Mouse (Mus musculus) lung, embryonic 14.5 days (tissue): ENCODE data around the gene Chst11. TPM values are rescaled to one million over a fixed set of nuclear protein-coding genes. Genes with fewer than 3 reads are reported as not detected.

Source experiments
- ATAC-seq: fragments of 200-750 bp; cut with Nextera tagmentation; 2 replicates; pipeline ENCODE4 v1.8.0; 2017; ENCODE audit warnings: mild to moderate bottlenecking, moderate TSS enrichment, moderate library complexity; ENCODE audit not compliant: insufficient read depth
- DNase-seq: peaks from one replicate; pipeline ENCODE4 v3.0.0-alpha.2; 2015
- H3K27ac ChIP-seq: fragments of 300-500 bp; sonication (generic); 2 replicates; pipeline ENCODE4 v1.5.1; 2014; ENCODE audit warnings: low read depth, mild to moderate bottlenecking, moderate library complexity
- H3K27me3 ChIP-seq: fragments of 300-500 bp; sonication (generic); 2 replicates; pipeline ENCODE4 v1.6.1; 2014; ENCODE audit warnings: low read length, control low read depth; ENCODE audit not compliant: insufficient read depth
- H3K36me3 ChIP-seq: fragments of 300-500 bp; sonication (generic); 2 replicates; pipeline ENCODE4 v1.6.1; 2014; ENCODE audit warnings: control low read depth; ENCODE audit not compliant: insufficient read depth
- H3K4me1 ChIP-seq: fragments of 300-500 bp; sonication (generic); 2 replicates; pipeline ENCODE4 v1.6.1; 2014; ENCODE audit warnings: antibody characterized with exemption, control low read depth; ENCODE audit not compliant: insufficient read depth
- H3K4me2 ChIP-seq: fragments of 300-500 bp; sonication (generic); 2 replicates; pipeline ENCODE4 v1.6.1; 2014; ENCODE audit warnings: mild to moderate bottlenecking
- H3K4me3 ChIP-seq: fragments of 300-500 bp; sonication (generic); 2 replicates; pipeline ENCODE4 v1.5.1; 2014; ENCODE audit warnings: low read depth, low read length
- H3K9ac ChIP-seq: fragments of 300-500 bp; sonication (generic); 2 replicates; pipeline ENCODE4 v1.6.1; 2014
- H3K9me3 ChIP-seq: fragments of 300-500 bp; sonication (generic); 2 replicates; pipeline ENCODE4 v1.6.1; 2016; ENCODE audit warnings: low read depth, low read length, control low read depth
- CTCF ChIP-seq: IDR thresholded peaks from 2 replicates; pipeline ENCODE4 v1.5.1; 2016; ENCODE audit warnings: antibody characterized with exemption, low read depth
- WGBS: fragments of 180-500 bp; shearing (Covaris S2); extraction: QIAGEN DNeasy Blood & Tissue Kit; methylation state at CpG from one replicate; pipeline ENCODE4 v1.1.7; 2014; 5-methylcytosine and 5-hydroxymethylcytosine counted together
- polyA plus RNA-seq: library from polyadenylated mRNA; unstranded; fragments of >200 nt; fragmentation: Nextera tagmentation; extraction: Ambion mirVana; gene quantifications from 2 replicates; pipeline ENCODE4 v1.2.1, GENCODE M21; 2014

The Chst11 gene
- polyA plus RNA-seq, 1 experiment from 2014 or later, result 2.6 TPM

DNA sequence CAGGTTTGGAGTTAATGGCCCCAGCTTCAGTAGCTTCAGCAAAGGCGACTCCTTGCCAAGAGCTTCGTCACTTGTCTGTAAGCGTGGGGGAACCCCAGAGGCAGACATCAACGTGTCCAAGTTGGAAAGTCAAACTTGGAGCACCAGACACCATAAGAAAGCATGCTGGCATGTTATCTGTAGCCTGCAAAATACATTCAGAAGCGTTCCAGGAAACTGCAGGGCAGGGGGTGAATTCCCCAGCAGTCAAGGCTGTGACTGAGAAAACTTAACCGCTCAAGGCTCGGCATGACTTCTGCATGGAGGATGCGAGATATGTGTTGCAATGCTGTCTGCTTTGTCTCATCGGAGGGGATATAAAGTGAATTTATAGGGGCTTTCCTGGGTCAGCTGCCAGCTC lies 98.6 kb downstream of the Chst11 start:
- peak; percentile 69 for DNase-seq
- no peak overlapping the region; the same call in 1 of the 2 replicates for H3K4me2 ChIP-seq
- H3K9ac ChIP-seq, result no peak overlapping the region
- WGBS, result 33% methylated on average over 9 of the region's 9 CpGs
- no peak overlapping the region for H3K27ac ChIP-seq
- no peak for TF ChIP-seq CTCF
- no peaks in the 10 kb centered on the region for H3K9me3 ChIP-seq
- no peaks in the 10 kb centered on the region for H3K36me3 ChIP-seq
- peaks cover 12% of the 10 kb centered on the region; the same call in 1 of the 2 replicates for H3K4me1 ChIP-seq
- no peaks in the 10 kb centered on the region for H3K27me3 ChIP-seq
- H3K4me3 ChIP-seq, result no peak overlapping the region
- ATAC-seq, result no peak

DNA sequence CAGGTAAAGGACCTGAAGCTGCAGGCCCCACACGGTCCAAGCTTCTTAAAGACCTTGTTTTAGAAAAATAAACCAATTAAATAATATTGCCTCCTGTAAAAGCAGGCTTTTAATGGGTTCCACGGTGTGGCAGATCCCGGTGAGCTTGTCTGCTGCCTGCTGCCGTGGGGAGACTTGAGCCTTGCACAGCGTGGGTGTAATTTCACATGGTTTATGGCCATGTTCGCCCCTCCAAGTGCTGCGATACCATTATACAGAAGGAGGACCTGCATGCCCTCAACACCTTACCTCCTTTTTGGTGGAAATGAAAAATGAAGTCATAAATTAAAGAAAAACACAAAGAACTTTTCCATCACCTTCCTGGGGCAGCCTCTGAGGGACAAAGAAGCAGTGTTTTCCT lies 103.0 kb downstream of the Chst11 start:
- no peak overlapping the region for H3K9ac ChIP-seq
- 60% methylated on average over 7 of the region's 7 CpGs for WGBS
- no peak overlapping the region for H3K4me3 ChIP-seq
- no peak for ATAC-seq
- no peak overlapping the region for H3K4me2 ChIP-seq
- H3K36me3 ChIP-seq, result no peaks in the 10 kb centered on the region
- no peak for TF ChIP-seq CTCF
- no peaks in the 10 kb centered on the region for H3K27me3 ChIP-seq
- DNase-seq, result no peak
- H3K27ac ChIP-seq, result peak overlapping the region; percentile 61; the same call in 1 of the 2 replicates
- peaks cover 8% of the 10 kb centered on the region; the same call in 1 of the 2 replicates for H3K4me1 ChIP-seq
- no peaks in the 10 kb centered on the region for H3K9me3 ChIP-seq

DNA sequence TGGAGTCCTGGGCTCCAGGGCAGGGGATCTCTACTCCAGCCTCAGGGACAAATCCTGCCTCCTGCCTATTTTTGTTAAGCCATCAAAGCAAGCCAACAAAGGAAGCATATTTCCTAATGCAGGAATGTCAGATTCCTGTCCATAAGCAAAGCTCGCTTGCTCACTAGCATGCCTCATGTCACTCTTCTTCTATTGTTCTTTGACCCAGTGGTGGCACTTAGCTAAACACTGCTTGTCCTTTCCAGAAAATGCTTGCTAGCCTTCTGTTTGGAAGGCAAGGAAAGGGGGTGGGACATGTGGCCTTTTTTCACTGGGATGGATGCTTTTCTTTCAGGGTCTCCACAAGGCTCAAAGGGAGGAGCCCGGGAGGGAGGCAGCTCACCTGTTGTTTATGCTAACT lies 103.5 kb downstream of the Chst11 start:
- Histone ChIP-seq H3K9me3 (no peaks in the 10 kb centered on the region), H3K27me3 (no peaks in the 10 kb centered on the region), H3K4me2 (no peak overlapping the region), H3K27ac (peak overlapping the region; percentile 61; the same call in 1 of the 2 replicates), H3K4me1 (peaks cover 4% of the 10 kb centered on the region; the same call in 1 of the 2 replicates), H3K4me3 (no peak overlapping the region), H3K36me3 (no peaks in the 10 kb centered on the region), H3K9ac (no peak overlapping the region)
- DNase-seq, result peak; percentile 36
- TF ChIP-seq CTCF, result no peak
- no peak for ATAC-seq
- 44% methylated on average over 2 of the region's 2 CpGs for WGBS

DNA sequence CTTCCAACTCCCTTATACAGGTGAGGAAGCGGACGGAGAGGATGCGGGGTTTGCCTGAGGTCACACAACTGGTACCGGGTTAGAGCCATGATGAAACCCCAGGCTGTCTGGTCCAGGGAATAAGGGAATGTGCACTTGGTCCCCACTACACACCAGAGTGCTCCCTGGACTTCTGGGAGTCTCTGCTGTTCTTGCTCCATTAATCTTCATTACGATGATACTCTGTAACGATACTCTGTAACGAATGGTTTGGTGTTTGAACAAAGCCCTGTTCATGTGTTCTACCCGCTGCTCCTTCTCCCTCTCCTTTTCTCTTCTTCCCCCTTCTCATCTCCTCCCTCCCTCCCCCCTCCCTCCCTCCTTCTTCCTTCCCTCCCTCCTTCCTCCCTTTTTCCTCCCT lies 104.9 kb downstream of the Chst11 start:
- Histone ChIP-seq H3K4me2 (no peak overlapping the region), H3K27me3 (no peaks in the 10 kb centered on the region), H3K27ac (no peak overlapping the region), H3K4me3 (no peak overlapping the region), H3K9me3 (no peaks in the 10 kb centered on the region), H3K36me3 (no peaks in the 10 kb centered on the region), H3K9ac (no peak overlapping the region), H3K4me1 (no peaks in the 10 kb centered on the region)
- no peak for TF ChIP-seq CTCF
- DNase-seq (no peak), ATAC-seq (no peak)
- WGBS, result 74% methylated on average over 8 of the region's 8 CpGs

DNA sequence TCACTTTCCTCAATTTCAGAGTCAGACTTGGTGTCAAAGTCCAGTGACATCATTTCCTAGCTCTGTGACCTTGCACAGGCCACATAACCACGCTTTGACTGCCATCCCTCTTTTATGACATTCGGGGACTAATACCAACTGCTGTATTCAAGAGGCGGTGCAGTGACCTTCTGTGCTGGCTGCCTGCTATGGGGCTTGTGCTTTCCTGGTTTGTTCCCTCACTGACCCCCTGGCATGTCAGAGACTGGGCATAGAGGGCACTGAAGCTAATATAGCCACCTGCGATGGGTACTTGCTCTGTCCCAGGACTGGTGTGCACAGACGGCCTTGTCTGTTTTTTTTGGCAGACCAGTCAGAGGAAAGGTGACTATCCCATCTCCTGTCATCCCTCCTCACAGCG lies 108.4 kb downstream of the Chst11 start:
- DNase-seq, result no peak

DNA sequence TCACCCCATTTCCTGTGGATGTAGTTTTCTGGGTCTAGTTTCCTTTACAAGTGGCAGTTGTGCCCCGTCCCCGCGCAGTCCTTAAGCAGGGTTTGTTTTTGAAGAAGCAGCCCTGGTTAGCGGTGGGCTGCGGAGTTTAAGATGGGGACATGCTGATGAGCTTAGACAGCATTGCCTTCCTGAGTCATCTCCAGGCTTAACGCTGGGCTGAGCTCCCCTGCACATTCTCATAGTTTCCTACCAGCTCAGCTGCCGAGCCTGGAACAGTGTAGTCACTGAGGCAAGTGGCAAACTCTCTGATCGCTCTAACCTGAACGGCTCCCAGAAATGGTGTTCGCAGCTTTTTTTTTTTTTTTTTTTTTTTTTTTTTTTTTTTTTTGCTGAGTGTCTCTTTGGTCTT lies 109.0 kb downstream of the Chst11 start:
- no peak for TF ChIP-seq CTCF

More for the DNA sequence above, 108.4 kb downstream of the Chst11 start:
- no peak overlapping the region for H3K27ac ChIP-seq
- H3K9ac ChIP-seq, result no peak overlapping the region
- H3K36me3 ChIP-seq, result no peaks in the 10 kb centered on the region
- no peak for ATAC-seq
- WGBS, result 76% methylated on average over 6 of the region's 6 CpGs
- H3K27me3 ChIP-seq, result no peaks in the 10 kb centered on the region
- TF ChIP-seq CTCF, result no peak
- H3K9me3 ChIP-seq, result no peaks in the 10 kb centered on the region
- no peak overlapping the region for H3K4me3 ChIP-seq
- 0 out of 2 replicates have a peak, but pooled peaks cover 10% of the 10 kb centered on the region for H3K4me1 ChIP-seq
- no peak overlapping the region for H3K4me2 ChIP-seq

DNA sequence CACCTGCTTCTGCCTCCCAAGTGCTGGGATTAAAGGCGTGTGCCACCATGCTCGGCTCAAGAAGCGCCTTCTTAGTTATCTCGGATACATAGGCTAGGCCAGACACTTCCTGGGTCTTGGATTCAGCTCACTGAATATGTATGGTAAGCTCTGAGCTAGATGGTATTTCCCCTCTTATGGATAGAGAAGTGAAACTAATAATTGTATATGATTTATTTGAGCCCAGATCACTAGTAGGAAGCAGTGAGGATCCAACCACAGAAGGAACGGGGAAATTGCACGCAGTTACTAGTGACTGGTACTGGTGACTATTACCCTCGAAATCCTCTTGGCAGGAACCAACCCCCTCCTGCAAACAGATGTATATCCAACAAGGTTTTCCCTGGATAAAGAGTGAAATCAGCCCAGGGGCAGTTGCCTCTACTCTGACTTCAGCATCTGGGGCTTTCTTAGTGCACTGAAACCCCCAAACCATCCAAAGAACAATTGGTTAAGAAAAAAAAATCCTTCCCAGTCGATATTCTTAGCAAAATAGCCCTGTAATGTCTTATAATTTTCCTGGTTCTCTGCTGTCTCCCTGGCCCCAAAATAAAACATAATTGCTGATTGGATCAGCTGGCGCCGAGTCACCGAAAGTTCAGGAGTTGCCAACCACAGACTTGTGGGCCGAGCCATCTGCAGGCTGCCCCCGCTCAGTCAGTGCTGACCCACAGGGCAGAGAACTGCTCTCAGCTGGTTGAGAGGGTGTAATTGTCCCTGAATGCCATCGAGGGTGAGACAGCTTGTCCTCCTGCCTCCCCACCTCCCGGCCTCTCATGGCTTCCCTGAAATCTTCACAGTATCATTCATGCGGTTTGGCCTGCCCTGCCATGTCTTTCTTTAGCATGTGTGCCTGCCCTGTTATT lies 109.8 kb downstream of the Chst11 start:
- Histone ChIP-seq H3K4me1 (0 out of 2 replicates have a peak, but pooled peaks cover 14% of the 10 kb centered on the region), H3K27me3 (no peaks in the 10 kb centered on the region), H3K36me3 (no peaks in the 10 kb centered on the region), H3K4me2 (no peak overlapping the region), H3K4me3 (no peak overlapping the region), H3K9ac (no peak overlapping the region), H3K9me3 (no peaks in the 10 kb centered on the region), H3K27ac (no peak overlapping the region)
- ATAC-seq (no peak), DNase-seq (no peak)
- WGBS, result 73% methylated on average over 16 of the region's 16 CpGs
- no peak for TF ChIP-seq CTCF

More for the DNA sequence above, 109.0 kb downstream of the Chst11 start:
- H3K4me2 ChIP-seq, result no peak overlapping the region
- H3K27me3 ChIP-seq, result no peaks in the 10 kb centered on the region
- no peaks in the 10 kb centered on the region for H3K36me3 ChIP-seq
- WGBS, result 68% methylated on average over 10 of the region's 10 CpGs
- H3K9ac ChIP-seq, result no peak overlapping the region
- no peak overlapping the region for H3K4me3 ChIP-seq
- 0 out of 2 replicates have a peak, but pooled peaks cover 14% of the 10 kb centered on the region for H3K4me1 ChIP-seq
- ATAC-seq (no peak), DNase-seq (no peak)
- H3K9me3 ChIP-seq, result no peaks in the 10 kb centered on the region
- H3K27ac ChIP-seq, result no peak overlapping the region
